Mouse (Mus musculus) bone marrow macrophage, adult 2 months (primary cell): ENCODE data around the gene Rnase1.
"Not testable (repeated sequence)": the region's sequence is repeated elsewhere in the genome, so short reads cannot be mapped to it uniquely, and the experiment has no call there.

Experiments used
- CTCF ChIP-seq: IDR thresholded peaks from 2 replicates; pipeline ENCODE4 v1.5.1; 2012; ENCODE audit warnings: low read depth, mild to moderate bottlenecking, low read length, moderate library complexity
- POLR2A ChIP-seq: IDR thresholded peaks from 2 replicates; pipeline ENCODE4 v1.6.1; 2012; ENCODE audit warnings: mild to moderate bottlenecking, low read depth, low read length, borderline replicate concordance

DNA sequence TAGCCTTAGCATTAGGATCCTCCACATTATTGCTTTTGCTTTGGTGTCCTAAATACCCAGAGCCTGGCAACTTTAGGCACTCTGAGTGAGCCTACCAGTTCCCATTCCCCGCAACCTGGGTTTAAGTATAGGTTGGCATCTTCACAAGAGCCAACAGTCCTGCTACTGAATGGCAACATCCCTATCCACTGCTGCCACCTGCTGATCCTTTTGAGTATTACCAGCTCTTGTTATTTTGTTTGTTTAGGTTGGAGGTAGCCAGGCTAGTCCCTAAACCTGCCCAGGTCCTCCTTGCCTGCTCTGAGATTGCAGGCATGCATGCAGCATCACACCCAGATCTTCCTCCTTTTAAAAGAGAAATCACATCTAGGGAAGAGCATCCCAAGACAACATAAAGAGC lies 48.3 kb downstream of the Rnase1 start:
- TF ChIP-seq CTCF, POLR2A: not testable (repeated sequence)
